Mouse (Mus musculus): ENCODE results near the gene Adat1. TPM values are rescaled to one million over a fixed set of nuclear protein-coding genes. Genes with fewer than 3 reads are reported as not detected.
"Not testable (repeated sequence)": the region's sequence is repeated elsewhere in the genome, so short reads cannot be mapped to it uniquely, and the experiment has no call there.

Gene Adat1
- polyA plus RNA-seq, 1 experiment from 2014 or later, result 10.5 TPM

DNA sequence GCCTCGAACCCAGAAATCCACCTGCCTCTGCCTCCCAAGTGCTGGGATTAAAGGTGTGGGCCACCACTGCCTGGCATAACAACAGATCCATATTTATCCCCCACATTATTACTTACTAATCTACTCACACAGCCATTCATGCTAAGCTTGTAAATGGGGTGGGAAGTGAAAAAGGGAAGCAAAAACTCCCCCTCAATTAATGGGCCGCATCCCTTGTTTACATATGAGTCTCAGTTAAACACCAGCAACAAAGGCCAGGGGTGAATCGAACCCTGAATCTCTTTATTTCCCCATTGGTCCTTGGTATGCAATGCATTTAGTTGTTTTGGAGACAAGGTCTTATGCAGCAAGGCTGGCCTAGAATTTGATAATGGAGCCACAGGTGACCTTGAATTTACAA lies 41.3 kb downstream of the Adat1 start:
- H3K4me3 ChIP-seq, result no peak overlapping the region
- no peaks in the 10 kb centered on the region for H3K4me1 ChIP-seq
- H3K4me2 ChIP-seq, result no peak overlapping the region
- H3K27ac ChIP-seq, result no peak overlapping the region
- no peak overlapping the region for H3K9ac ChIP-seq
- H3K27me3 ChIP-seq, result no peaks in the 10 kb centered on the region
- 90% methylated on average over 3 of the region's 3 CpGs for WGBS
- no peaks in the 10 kb centered on the region for H3K9me3 ChIP-seq (replicated peaks)
- no peak for ATAC-seq
- peaks cover 87% of the 10 kb centered on the region for H3K36me3 ChIP-seq (ENCODE audit: poor library complexity, severe bottlenecking)

DNA sequence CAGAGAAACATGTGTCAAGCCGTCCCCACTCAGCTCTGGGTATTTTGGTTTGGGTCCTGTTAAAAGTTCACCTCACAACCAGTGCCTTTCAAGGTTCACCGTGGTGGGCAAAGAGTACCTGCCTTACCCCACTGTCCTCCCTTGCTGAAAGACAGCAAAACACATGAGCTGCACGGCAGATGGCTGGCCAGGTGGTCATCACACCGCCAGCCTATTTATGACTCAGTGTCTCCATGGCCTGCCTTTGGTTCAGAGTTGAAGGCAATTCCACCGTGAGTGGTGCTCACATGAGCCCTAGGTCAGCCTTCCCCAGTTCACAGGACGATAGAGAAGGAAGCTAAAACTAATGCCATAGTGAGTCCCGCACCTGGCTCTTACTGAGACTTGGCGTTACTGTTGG lies 44.1 kb downstream of the Adat1 start:
- 92% methylated on average over 8 of the region's 8 CpGs for WGBS
- no peaks in the 10 kb centered on the region for H3K9me3 ChIP-seq (replicated peaks)
- H3K27ac ChIP-seq, result no peak overlapping the region
- no peak overlapping the region for H3K4me2 ChIP-seq
- H3K4me1 ChIP-seq, result no peaks in the 10 kb centered on the region
- no peak for ATAC-seq
- peaks cover 90% of the 10 kb centered on the region for H3K36me3 ChIP-seq (ENCODE audit: poor library complexity, severe bottlenecking)
- no peak overlapping the region for H3K9ac ChIP-seq
- H3K4me3 ChIP-seq, result no peak overlapping the region
- H3K27me3 ChIP-seq, result no peaks in the 10 kb centered on the region

DNA sequence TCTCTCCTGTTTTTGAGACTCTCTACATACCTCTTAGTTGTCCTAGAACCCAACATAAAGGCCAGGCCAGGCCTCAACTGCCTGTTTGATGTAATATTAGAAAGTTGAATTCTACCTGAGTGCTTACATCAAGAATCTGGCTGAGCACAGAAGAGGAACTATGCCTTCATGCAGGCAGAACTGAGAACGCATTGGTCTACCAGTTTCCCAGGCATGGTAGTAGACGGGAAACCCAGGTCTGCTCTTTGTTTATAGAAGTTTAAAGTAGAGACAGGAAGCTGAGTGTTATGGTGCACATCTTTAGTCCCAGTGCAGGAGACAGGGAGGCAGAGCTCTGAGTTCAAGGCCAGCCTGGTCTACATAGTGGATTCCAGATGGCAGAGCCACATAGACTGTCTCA lies 45.0 kb downstream of the Adat1 start:
- peaks cover 93% of the 10 kb centered on the region for H3K36me3 ChIP-seq (ENCODE audit: poor library complexity, severe bottlenecking)
- H3K9me3 ChIP-seq (replicated peaks), result no peaks in the 10 kb centered on the region
- no peak for ATAC-seq
- H3K4me2 ChIP-seq, result no peak overlapping the region
- H3K27me3 ChIP-seq, result no peaks in the 10 kb centered on the region
- peaks cover 2% of the 10 kb centered on the region for H3K4me1 ChIP-seq
- H3K9ac ChIP-seq, result no peak overlapping the region
- 93% methylated on average over 2 of the region's 2 CpGs for WGBS
- H3K27ac ChIP-seq, result no peak overlapping the region
- H3K4me3 ChIP-seq, result no peak overlapping the region

DNA sequence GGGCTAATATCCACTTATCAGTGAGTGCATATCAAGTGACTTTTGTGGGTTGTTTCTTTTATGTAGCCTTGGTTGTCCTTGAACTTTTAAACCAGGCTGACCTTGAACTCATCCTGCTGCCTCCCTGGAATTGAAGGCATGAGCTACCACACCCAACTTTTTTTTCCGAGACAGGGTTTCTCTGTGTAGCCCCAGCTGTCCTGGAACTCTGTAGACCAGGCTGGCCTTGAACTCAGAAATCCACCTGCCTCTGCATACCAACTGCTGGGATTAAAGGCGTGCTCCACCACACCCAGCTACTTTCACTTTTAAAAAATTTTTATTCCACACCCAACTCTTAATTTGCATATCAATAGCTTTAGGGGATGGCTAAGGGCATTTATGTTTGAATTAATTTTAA lies 48.6 kb downstream of the Adat1 start:
- Histone ChIP-seq H3K9me3 (replicated peaks) (no peaks in the 10 kb centered on the region), H3K4me2 (no peak overlapping the region), H3K36me3 (ENCODE audit: poor library complexity, severe bottlenecking) (peaks cover 65% of the 10 kb centered on the region), H3K27ac (no peak overlapping the region), H3K9ac (no peak overlapping the region), H3K4me1 (peaks cover 20% of the 10 kb centered on the region), H3K4me3 (no peak overlapping the region), H3K27me3 (no peaks in the 10 kb centered on the region)
- WGBS, result 82% methylated on average over 2 of the region's 2 CpGs
- ATAC-seq, result no peak

DNA sequence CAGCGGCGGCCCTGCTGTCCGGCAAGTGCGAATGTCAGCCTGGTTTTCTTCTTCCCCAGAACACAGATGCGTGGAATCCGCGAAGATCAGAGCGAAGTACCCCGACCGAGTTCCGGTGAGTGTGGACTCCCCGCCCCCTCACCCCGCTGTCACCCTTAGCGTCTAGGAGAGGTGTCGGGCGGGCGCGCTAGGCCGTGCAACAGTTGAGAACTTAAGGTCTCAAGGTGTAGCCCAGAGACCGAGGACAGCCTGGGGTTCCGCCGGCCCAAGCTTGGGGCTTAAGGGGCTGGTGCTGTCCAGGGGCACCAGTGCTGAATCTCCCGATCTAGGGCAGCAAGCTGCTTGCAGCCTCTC lies 51.0 kb downstream of the Adat1 start:
- H3K4me1 ChIP-seq, result peaks cover 20% of the 10 kb centered on the region
- H3K4me2 ChIP-seq, result peak overlapping the region; percentile 92
- H3K27me3 ChIP-seq, result no peaks in the 10 kb centered on the region
- peak overlapping the region; percentile 59; the same call in 1 of the 2 replicates for H3K27ac ChIP-seq
- peak; percentile 11; the same call in 1 of the 2 replicates for ATAC-seq
- H3K9ac ChIP-seq, result peak overlapping the region; percentile 96
- H3K9me3 ChIP-seq (replicated peaks), result no peaks in the 10 kb centered on the region
- H3K36me3 ChIP-seq (ENCODE audit: poor library complexity, severe bottlenecking), result peaks cover 41% of the 10 kb centered on the region
- H3K4me3 ChIP-seq, result peak overlapping the region; percentile 99
- WGBS, result under 1% methylated on average over 23 of the region's 23 CpGs

DNA sequence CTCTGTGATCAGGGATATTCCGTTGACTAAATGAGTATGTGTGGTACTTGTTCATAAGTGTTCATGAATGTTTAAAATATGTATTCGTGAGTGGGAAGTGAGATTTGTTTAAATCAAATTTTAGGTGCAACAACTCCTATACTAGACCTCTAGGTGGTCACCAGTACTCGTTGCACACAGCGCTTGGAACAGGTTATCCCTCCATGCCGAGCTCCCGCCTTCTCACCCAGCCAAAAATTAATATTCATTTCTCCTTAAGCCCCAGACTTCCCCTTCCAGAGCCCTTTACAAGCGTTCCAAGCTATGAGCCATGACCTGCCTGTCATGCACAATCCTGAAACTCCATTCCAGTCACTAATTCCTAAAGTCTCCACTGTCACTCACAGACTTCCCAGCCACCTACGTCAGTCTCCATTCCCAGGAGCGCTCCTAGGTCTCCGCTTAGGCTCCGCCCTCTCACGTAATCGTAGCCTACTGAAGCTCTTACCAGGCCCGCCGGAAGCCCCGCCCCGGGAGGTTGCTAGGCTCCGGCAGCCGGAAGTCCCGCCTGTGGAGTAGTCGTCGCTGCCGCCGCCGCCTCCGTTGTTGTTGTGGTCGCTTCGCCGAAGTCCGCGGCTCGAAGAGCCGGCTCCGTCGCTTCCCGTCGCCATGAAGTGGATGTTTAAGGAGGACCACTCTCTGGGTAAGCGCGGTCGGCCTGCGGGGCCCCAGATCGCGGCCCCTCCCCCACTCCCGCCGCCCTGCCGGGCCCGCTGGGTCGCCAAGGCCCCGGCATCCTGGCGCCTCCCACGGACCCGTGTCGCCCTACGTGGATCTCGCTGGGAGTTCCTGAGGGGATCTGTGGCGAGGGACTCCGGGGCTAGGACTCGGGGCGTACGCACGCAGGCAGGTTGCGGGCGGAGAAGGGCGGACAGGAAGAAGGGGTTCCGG lies 51.7 kb downstream of the Adat1 start, which contains the start of gene Gabarapl2:
TSS of gene Gabarapl2 (plus strand) at position 533 of the 930 bp plus-strand sequence.
- Histone ChIP-seq H3K27ac (peak within 1 kb of the TSS; percentile 59), H3K4me2 (peak within 1 kb of the TSS; percentile 92), H3K36me3 (ENCODE audit: poor library complexity, severe bottlenecking) (peaks cover 34% of the 10 kb centered on the region), H3K9ac (peak within 1 kb of the TSS; percentile 96), H3K9me3 (replicated peaks) (no peaks in the 10 kb centered on the region), H3K27me3 (no peaks in the 10 kb centered on the region), H3K4me1 (peaks cover 20% of the 10 kb centered on the region), H3K4me3 (peak within 1 kb of the TSS; percentile 99)
- WGBS, result under 1% methylated on average over 65 of the region's 65 CpGs
- peak; percentile 99 for ATAC-seq

DNA sequence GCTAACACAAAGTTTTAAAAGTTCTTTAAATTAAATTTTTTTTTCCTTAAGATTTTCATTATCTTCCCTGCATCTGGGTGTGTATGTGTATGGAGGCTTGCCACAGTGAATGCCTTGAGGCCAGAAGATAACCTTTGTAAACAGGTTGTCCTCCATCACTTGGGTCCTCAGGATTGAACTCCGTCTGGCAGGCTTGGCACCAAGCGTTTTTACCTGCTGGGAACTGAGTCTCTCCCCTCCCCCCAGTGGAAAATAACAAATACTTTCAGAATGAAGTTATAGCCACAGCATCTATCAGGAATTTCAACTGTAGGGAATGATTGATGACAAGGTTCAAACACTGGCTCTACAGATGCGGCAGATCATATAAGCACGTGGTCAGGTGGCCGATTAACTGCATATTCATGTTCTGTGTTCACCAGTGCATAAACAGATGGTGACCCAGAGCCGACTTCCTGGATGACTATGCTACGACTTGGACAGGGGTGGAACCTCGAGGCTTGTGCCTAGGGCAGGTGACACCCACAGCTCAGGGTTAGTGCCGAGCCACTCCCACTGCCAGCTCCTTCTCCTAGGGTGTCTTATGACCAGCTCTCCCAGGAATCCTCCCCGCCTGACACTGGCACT lies 52.5 kb downstream of the Adat1 start:
- WGBS, result 9% methylated on average over 10 of the region's 10 CpGs
- Histone ChIP-seq H3K4me1 (peaks cover 20% of the 10 kb centered on the region), H3K27ac (no peak overlapping the region), H3K27me3 (no peaks in the 10 kb centered on the region), H3K4me3 (peak overlapping the region; percentile 99), H3K9me3 (replicated peaks) (no peaks in the 10 kb centered on the region), H3K9ac (peak overlapping the region; percentile 54), H3K36me3 (ENCODE audit: poor library complexity, severe bottlenecking) (peaks cover 26% of the 10 kb centered on the region), H3K4me2 (peak overlapping the region; percentile 92)
- peak; percentile 37; the same call in 1 of the 2 replicates for ATAC-seq

DNA sequence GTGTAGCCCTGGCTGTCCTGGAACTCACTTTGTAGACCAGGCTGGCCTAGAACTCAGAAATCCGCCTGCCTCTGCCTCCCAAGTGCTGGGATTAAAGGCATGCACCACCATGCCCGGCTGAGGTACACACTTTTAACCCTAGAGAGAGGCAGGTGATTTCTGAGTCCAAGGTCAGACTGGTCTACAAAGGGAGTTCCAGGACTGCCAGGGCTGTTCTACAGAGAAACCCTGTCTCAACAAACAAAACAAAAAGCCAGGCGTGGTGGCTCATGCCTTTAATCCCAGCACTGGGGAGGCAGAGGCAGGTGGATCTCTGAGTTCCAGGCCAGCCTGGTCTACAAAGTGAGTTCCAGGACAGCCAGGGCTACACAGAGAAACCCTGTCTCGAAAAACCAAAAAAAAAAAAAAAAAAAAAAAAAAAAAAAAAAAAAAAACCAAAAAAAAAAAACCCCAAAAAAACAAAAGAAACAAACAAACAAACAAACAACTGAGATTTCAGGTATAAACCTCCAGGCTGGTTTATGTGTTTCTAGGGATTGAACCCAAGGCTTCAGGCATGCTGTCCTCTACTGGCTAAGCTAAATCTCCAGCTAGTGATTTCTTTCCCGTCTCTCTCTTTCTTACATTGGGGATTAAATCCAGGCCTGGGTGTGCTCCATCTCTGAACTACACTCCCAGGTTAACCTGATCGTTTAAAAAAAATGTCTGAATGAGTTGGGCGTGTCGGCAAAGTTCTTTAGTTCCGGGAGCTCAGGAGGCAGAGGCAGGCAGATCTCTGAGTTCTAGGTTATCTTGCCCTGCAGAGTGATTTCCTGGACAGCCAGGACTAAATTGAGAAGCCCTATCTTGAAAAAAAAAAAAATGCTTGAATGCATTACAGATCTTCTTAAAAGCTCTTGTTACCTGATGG lies 53.8 kb downstream of the Adat1 start:
- H3K9ac ChIP-seq; H3K4me3 ChIP-seq; H3K27me3 ChIP-seq; H3K9me3 ChIP-seq (replicated peaks); H3K27ac ChIP-seq; ATAC-seq; H3K4me2 ChIP-seq: not testable (repeated sequence)
- H3K36me3 ChIP-seq (ENCODE audit: poor library complexity, severe bottlenecking), result peaks cover 13% of the 10 kb centered on the region
- H3K4me1 ChIP-seq, result peaks cover 24% of the 10 kb centered on the region
- 86% methylated on average over 9 of the region's 9 CpGs for WGBS

DNA sequence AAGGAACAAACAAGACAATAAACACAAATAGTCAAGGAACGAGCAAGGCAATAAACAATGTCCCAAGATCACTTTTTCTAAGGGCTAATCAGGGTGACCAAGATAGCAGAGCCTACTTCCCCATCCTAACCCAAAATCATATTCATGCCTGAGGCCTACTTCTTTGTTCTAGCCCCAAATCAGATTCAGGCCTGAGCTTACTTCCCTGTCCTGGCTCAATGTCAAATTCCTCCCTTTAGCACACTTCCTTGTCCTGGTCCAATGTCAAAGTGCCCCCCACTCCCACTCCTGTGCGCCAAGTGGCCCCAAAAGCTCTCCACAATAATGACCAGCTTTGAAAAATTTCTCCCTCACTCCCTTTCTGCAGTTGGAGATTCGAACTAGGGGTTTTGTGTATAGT lies 54.9 kb downstream of the Adat1 start:
- Histone ChIP-seq H3K9ac (no peak overlapping the region), H3K27me3 (no peaks in the 10 kb centered on the region), H3K4me3 (no peak overlapping the region), H3K4me1 (peaks cover 34% of the 10 kb centered on the region), H3K36me3 (ENCODE audit: poor library complexity, severe bottlenecking) (peaks cover 4% of the 10 kb centered on the region; the same call in 1 of the 2 replicates), H3K9me3 (replicated peaks) (no peaks in the 10 kb centered on the region), H3K27ac (no peak overlapping the region), H3K4me2 (no peak overlapping the region)
- 81% methylated on average over 3 of the region's 3 CpGs for WGBS
- no peak for ATAC-seq

DNA sequence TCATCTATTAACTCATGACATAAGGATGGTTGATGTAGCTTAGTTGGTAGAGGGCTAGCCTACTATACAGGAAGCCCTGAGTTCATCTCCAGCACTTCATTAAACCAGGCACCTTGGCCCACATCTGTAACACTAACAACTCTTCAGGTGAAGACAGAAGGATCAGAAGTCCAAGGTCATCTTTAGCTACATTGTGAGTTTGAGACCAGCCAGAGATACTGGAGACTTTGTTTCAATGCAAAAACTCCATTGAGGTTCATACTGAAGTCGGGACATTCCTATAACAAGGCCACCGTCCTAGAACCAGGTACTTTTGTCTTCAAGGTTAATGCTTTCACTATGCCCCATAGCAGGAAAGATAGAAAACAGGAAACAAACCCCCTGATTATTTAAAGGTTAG lies 57.9 kb downstream of the Adat1 start:
- H3K27ac ChIP-seq, result no peak overlapping the region
- ATAC-seq, result peak; percentile 29; the same call in 1 of the 2 replicates
- H3K9me3 ChIP-seq (replicated peaks), result no peaks in the 10 kb centered on the region
- H3K4me2 ChIP-seq, result peak overlapping the region; percentile 92
- H3K9ac ChIP-seq, result no peak overlapping the region
- no peak overlapping the region for H3K4me3 ChIP-seq
- H3K27me3 ChIP-seq, result no peaks in the 10 kb centered on the region
- WGBS, result 86% methylated on average over 2 of the region's 2 CpGs
- peaks cover 20% of the 10 kb centered on the region for H3K4me1 ChIP-seq
- H3K36me3 ChIP-seq (ENCODE audit: poor library complexity, severe bottlenecking), result no peaks in the 10 kb centered on the region

DNA sequence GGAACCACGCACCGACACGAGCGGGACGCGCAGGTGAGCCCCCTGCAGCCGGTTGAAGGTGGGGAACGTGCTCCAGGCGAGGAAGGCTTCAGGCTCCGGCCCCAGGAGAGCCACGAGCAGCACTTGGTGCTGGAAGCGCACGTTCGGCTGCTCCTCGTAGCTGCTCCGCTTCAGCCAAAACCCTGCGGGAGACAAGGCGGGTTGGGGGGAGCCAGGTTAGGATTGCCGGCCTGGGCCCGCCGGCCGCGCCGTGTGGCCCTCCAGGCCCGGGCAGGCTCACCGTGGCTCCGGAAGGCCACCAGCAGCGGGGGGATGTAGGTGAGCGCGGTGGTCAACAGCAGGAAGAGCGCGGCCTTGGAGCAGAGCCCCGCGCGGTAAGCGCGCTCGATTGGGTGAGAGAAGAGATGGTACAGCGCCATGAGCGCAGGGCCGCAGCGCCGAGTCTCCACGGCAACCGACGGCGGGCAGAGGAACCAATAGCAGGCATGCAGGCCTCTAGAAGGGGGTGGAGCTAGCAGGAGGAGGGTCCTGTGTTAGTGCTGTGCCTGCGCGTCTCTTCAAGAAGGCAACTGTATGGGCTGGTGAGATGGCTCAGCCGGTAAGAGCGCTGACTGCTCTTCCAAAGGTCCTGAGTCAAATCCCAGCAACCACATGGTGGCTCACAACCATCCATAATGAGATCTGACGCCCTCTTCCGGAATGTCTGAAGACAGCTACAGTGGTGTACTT lies 58.6 kb downstream of the Adat1 start, which contains the start of gene Tmem231:
TSS of gene Tmem231 (minus strand) at position 534 of the 729 bp plus-strand sequence.
- Histone ChIP-seq H3K4me3 (peak within 1 kb of the TSS; percentile 79), H3K27me3 (no peaks in the 10 kb centered on the region), H3K9ac (peak within 1 kb of the TSS; percentile 85), H3K36me3 (ENCODE audit: poor library complexity, severe bottlenecking) (no peaks in the 10 kb centered on the region), H3K4me1 (peaks cover 20% of the 10 kb centered on the region), H3K4me2 (peak within 1 kb of the TSS; percentile 92), H3K9me3 (replicated peaks) (no peaks in the 10 kb centered on the region), H3K27ac (peak within 1 kb of the TSS; percentile 90)
- ATAC-seq, result peak; percentile 100
- WGBS, result under 1% methylated on average over 53 of the region's 53 CpGs
